In genomic region chr15:96124397-96124796, GRCm38 (mm10) we compare ENCODE assay signal across 19 mouse cellular contexts.
"Had no signal": no experiment of that assay in that cellular context is flagged by ENCODE, and none has a peak within 500 bp of the region (broad histone marks: within the 10 kb centered on the region; RNA-seq: fewer than 3 reads in every experiment).

No protein-coding gene starts in this region.

- H3K4me2 ChIP-seq: liver, embryonic 13.5 days; midbrain, embryonic 12.5 days; neural tube, embryonic 13.5 days had no signal

- H3K27ac ChIP-seq: kidney, postnatal 0 days; layer of hippocampus, adult 2 months; liver, embryonic 13.5 days; midbrain, embryonic 12.5 days; neural tube, embryonic 13.5 days; stomach, postnatal 0 days had no signal

- ATAC-seq: midbrain, embryonic 16.5 days had no signal

- H3K9ac ChIP-seq: liver, embryonic 13.5 days; midbrain, embryonic 12.5 days; neural tube, embryonic 13.5 days had no signal

- H3K36me3 ChIP-seq: liver, embryonic 13.5 days; midbrain, embryonic 12.5 days; neural tube, embryonic 13.5 days had no signal

- H3K4me1 ChIP-seq: liver, embryonic 13.5 days; neural tube, embryonic 13.5 days had no signal

- DNase-seq: kidney, adult 18-20 months; kidney, postnatal 25 days; layer of hippocampus, adult 9-11 months; liver, embryonic 13.5 days; lung, adult 2 months; lung, postnatal 14 days; lung, postnatal 4 days; right cerebral cortex, adult 18-20 months; right cerebral cortex, postnatal 14 days; right cerebral cortex, postnatal 4 days; thymus, adult 18-20 months; thymus, postnatal 36 days had no signal

- H3K4me3 ChIP-seq: layer of hippocampus, adult 2 months; liver, embryonic 13.5 days; midbrain, embryonic 12.5 days; myocyte; neural tube, embryonic 13.5 days had no signal

- H3K9me3 ChIP-seq: liver, embryonic 13.5 days; neural tube, embryonic 13.5 days had no signal

- H3K27me3 ChIP-seq: liver, embryonic 13.5 days; midbrain, embryonic 12.5 days; neural tube, embryonic 13.5 days had no signal
